Mouse (Mus musculus): ENCODE data around the gene Cct6b.
"Not testable (repeated sequence)": the region's sequence is repeated elsewhere in the genome, so short reads cannot be mapped to it uniquely, and the experiment has no call there.

The Cct6b gene

DNA sequence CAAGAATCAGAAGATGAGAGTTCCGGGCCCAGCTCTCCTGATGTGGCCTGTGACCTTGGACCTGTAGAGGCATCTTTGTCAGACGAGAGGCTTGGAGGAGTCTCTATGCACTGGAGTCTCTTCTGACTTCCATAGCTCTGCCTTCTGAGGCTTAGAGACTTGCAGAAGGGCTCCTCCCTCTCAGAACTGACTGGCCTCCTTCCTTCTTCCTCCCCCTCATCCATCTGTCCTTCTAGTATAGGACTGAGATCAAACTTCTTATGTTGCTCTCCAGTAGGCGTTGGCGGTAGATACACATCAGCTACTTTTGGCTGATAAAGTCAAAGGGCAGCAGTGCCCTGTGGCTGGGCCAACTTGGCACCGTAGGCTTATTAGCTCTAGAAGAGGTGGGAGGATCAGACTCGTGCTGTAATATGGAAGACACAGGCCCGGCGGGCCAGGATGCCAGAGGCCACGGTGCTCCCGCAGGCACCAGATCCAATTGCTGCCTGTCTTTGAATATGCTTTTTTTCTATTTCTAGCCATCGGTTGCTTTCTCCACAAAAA lies 64.2 kb downstream of the Cct6b start:
- no peak for DNase-seq (ENCODE audit: low spot score in 2 of 2)

DNA sequence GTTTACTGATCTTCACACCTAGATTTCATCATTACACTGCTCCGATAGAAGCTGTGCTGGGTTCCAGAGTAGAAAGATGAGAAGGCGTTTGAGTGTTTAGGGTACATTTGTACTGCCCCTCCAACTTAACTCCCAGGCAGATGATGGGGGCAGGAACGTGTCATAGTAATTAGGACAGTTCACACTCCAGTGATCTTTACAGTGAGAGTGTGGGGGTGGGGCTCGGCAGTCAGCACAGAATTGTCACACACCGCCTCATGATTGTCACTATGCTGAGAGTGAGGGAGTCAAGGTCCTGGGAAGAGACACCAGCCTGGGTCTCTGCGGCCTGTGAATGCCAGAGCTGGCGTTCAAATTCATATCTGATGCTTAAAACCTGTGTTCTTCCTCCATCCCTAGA lies 68.2 kb downstream of the Cct6b start:
- no peak for DNase-seq (ENCODE audit: low spot score in 2 of 2)

GRCm38 (mm10) chr11:82694947-82695346 lies 69.2 kb downstream of the Cct6b start:
- not testable (repeated sequence) for DNase-seq (ENCODE audit: low spot score in 2 of 2)

GRCm38 (mm10) chr11:82692668-82693067 lies 71.5 kb downstream of the Cct6b start:
- no peak for DNase-seq (ENCODE audit: low spot score in 2 of 2)

GRCm38 (mm10) chr11:82690476-82690875 lies 73.6 kb downstream of the Cct6b start:
- DNase-seq (ENCODE audit: low spot score in 2 of 2), result no peak

DNA sequence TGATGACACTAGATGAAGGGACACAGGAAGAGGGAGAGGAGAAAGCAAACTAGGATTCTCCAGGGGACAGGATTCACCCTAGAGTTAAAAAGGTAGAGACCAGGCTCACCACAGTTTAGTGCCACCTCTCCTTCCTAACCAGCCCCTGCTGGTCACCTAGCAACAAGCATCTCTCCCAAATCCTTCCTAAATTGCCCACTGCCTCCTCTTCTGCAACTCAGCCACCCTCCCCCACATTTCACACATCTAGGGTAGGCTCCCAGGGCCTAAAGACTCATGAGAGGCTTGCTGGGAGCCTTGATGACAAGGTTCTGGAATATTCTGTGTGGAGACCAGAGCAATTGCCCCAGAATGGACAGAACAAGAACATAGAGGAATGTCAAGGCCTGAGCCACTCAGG lies 76.5 kb downstream of the Cct6b start:
- no peak for DNase-seq (ENCODE audit: low spot score in 2 of 2)

DNA sequence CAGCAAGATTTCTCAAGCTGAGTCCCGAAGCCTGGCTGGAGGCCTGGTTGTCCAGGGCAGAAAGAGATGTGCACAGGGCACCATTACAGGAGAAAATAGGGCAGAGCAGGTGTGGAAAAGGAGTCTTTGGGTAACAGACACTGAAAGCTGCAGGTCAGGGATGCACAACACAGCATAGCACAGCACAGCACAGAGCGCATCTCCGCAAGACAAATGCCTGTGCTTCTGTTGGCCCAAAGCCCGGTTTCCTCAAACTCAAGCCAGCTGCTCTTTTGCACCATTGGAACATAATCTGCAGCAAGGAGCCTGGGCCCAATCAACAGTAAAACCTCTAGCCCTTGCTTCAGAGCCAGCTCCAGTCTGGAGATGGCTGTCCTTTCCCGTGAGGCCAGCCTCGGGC lies 79.4 kb downstream of the Cct6b start:
- no peak for DNase-seq (ENCODE audit: low spot score in 2 of 2)

DNA sequence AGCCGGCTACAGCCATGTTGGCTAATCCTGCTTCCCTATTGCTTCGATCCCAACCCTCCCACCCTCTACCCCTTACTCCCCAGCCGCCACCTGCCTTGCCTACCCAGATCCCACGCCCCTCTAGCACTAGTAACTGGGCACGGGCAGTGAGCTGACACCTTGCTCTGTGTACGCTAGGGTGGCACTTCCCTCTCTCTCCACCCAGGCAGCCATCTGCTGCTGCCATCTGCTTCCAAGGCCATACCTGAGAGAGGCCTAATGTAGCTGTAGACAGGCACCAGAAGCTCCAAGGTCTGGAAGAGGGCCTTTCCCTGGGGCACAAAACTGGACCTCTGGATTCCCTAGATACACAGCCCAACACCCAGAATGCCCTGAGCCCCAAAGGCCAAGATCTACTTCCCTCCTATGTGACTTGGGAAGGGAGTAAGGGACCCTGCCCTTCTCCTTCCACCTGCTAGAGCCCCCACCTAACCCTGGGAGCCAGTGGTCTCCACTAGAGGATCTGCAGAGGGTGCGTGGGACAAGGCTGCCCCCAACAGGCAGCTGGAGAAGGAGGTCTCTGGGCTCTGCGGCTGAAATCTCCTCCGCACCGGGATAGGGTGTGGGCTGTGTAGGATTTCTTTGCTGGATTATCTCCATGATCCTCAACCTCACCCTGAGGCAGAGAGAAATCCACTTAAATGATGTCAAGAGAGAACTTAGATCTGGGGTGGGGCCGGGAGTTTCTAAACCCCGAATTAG lies 80.2 kb downstream of the Cct6b start:
- peak in 1 of 2 experiments; percentile 33 for DNase-seq (ENCODE audit: low spot score in 2 of 2)

- no peak for DNase-seq (ENCODE audit: low spot score in 2 of 2)
Observed at GRCm38 (mm10) chr11:82678561-82678960, 85.6 kb downstream of the Cct6b start.

All from spleen, postnatal 10 days (tissue).